Mouse (Mus musculus) right cerebral cortex, postnatal 36 days (tissue): Measurements from ENCODE around the gene Ppef2.

Source experiments
- DNase-seq, 2 experiments: peaks; one replicate each; pipeline ENCODE4 v3.0.0; 2022; ENCODE audit warnings: low spot score in 2 of 2, mixed read lengths in 1 of 2

The Ppef2 gene

DNA sequence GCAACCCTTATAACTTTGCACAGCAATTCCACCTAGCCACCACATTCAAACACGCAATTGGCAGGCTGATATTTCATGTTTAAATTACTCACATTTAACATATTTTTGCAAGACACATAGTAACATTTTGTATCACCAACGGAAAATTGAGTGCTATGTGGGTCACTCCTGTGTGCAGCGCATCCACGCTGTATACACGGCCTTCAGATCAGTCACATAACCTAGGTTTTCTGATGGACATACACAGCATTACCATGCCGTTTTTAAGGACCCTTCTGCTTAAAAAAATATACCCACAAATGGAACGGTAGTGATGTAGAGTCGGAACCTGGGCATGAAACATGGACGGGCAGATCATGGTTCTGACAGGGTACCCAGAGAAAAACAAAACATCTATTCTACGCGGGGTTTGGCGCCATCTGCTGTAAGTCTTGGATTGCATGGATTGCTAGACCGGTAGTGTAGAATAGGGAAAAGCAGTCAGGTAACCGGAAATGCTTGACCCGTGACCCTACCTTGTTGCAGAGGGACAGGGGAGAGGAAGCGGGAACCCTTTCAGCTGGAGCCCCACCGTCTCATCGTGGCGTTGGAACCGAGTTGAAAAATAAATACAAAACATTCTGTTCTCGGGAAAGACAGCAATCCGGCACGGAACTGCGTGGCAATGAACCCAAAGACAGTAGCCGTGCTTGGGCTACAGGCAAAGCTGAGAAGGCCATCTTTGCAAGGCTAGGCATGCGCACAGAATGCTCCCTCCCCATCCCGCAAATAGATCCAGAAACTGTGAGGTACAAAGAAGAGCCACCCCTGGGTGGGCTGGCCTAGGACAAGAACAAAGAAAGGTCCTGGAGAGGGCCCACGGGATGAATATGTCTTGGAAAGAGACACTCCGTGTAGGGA, 16.5 kb downstream of the Ppef2 start:
- peak; percentile 59 to 64 for DNase-seq

DNA sequence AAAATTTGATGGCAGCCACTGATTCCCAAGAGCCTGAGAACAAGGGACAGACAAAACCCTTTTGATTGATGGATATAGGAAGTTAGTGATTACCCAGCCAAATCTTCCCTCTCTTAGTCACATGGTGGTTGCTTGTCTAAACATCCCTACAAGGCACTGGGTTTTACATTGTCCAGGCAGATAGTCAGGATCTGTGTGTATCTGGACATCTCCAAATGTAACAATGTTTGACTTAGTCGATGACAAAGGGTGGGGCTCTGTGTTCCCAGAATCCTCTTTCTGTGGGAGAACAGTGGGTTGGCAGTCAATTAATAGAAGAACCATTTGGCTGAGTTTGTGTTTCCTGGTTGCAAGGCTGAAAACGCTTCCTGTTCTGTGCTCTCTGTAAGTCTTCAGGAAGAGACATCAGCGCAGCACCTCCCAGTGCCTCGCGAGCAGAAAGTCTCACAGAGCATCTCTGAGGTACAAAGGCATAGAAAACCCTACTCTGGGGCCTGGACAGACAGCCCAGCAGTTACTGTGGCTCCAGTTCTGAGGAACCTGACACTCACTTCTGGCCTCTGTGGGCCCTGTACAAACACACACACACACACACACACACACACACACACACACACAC, 21.0 kb downstream of the Ppef2 start:
- DNase-seq: no peak

DNA sequence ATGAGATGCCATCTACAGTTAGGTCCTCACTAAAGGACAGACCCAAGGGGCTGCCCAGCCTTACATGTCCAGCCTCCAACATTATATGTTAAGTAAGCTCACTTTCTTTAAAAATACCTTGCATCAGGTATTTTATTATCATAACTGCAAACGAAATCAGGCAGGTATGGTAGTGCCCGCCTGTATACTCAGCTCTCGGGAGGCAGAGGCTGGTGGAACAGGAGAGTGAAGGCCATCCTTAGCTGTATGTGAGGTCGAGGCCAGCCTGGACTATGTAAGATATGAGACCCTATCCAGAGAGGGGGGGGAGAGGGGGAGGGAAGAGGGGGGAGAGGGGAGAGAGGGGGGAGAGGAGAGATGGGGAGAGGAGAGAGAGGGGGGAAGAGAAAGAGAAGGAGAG, 22.7 kb downstream of the Ppef2 start:
- DNase-seq: no peak

DNA sequence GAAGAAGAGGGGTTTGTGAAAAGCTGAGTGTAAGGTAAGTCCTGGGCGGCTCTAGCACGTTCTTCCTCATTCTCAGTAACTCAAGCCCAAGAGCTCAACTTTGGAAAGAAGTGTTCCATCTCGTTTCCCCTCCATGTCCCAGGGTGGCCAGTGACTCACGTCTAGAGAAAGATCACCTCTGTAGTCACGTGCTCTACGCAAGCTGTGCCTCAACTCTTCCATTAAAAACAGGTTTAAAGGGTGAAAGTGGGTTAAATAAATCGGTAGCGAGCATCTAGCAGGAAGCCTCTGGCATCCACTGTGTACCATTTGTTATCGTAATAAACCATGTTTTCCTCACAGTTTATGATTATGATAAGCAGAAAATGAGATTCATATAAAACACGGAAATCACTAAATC, 24.2 kb downstream of the Ppef2 start:
- no peak for DNase-seq

DNA sequence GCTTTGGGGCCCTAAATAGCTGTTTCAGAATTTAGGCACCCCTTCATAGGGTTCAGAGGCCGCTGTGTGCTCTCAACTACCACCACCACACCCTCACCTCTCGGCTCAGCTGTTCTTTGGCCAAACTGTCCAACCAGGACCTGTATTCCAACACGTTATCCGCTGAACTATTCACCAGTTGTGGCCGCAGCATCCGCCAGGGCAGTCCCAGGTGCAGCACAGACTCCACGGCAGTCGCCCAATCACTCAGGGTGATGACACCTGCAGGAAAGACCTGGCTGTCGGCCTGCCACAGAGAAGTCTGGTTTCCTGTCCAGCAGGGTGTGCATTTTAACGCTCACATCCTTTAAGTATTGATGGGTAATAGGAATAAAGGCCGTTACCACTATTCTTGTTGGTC, 25.8 kb downstream of the Ppef2 start:
- no peak for DNase-seq

DNA sequence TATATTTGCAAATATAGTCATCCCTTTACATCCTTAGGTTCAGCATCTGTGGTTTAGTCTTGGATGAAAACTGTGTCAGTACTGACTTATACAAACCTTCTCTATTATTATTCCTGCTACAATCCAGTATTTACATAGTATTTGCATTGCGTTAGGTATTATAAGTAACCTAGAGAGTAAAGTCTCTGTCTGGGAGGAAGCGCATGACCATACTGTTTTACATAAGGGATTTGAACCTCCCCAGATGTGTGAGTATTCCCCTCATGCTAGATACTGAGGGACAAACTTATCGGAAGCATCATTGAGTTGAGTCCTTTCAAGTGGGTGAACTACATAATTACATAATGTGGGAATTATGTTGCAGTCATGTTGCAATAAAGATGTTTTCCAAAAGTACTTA, 26.6 kb downstream of the Ppef2 start:
- no peak for DNase-seq

DNA sequence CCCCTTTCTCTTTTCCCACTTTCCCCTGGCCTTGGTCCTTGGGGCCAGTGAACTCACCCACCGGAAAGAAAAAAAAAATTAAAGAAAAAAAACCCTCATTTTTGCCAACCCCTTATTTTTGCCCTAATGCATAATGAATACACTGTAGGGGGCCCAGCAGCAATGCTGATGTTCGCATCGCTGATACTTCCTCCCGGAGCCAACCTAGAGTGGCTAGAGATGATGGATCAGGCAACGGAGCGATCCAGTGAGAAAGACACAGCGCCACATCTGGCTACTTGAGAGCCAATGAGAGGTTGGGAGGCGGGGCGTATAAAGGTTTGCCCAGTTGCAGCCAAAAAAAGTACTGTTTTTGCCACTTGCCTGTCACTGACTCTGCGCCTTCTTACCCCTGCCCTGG, 27.3 kb downstream of the Ppef2 start:
- DNase-seq: no peak

DNA sequence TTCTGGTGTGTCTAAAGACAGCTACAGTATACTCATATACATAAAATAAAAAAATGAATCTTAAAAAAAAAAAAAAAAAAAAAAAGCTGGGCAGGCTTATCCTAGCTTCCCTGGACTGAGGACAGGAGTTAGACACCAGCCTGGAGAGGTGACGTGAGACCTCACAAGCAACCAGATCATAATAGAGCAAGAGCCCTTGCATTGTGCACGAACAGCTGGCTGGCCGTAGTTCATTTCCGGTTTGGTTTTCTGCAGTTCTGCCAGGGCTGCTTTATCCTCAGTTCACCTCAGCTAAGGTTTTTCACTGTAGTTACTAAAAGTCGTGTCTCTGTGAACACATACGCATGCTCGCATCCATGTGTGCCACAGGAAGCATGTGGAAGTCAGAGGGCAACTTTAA, 28.3 kb downstream of the Ppef2 start:
- DNase-seq: no peak

DNA sequence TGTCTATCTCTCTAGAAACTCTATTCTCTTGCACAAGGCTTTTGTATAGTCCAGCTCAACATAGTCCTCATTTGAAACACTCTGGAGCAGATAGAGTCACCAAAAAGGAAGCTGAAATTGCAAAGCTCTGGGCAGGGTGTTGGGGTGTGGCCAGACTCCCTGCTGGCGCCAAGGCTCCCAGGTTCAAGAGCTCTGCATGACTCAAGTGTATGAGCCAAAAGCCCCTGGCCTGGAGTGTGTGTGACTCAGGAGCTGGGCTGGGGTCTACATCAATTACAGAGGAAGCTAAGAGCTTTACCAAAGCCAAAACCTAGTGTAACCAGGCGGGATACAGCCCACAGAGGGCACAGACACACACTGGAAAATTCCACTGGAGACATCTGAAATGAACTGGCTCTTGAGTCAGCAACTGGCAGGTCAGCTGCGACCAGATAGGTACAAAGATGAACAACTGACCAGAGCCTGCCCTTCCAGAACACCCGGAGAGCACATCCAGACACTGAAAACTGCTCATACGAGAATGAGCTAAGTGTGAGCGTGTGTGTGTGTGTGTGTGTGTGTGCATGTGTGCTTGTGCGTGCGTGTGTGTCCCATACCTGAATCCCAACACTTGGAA, 35.7 kb downstream of the Ppef2 start:
- no peak for DNase-seq

DNA sequence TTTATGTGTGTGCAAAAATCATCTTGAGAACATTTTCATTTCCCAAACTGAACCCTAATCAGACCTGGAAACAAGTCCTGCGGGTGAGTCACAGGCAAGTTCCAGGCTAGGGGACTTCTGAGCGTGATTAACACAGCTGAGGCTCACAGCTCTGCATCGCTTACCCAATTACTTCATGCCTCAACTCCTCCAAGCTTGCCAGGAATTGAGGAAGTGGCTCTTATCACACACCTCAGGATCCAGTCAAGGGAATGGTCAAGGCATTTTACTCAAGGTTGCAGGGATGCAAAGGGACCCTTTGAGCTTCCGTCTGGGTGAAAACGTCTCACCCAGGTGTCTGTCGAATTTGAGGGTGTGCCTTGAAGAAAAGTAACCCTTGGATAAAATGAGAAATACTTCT, 36.3 kb downstream of the Ppef2 start:
- no peak for DNase-seq

DNA sequence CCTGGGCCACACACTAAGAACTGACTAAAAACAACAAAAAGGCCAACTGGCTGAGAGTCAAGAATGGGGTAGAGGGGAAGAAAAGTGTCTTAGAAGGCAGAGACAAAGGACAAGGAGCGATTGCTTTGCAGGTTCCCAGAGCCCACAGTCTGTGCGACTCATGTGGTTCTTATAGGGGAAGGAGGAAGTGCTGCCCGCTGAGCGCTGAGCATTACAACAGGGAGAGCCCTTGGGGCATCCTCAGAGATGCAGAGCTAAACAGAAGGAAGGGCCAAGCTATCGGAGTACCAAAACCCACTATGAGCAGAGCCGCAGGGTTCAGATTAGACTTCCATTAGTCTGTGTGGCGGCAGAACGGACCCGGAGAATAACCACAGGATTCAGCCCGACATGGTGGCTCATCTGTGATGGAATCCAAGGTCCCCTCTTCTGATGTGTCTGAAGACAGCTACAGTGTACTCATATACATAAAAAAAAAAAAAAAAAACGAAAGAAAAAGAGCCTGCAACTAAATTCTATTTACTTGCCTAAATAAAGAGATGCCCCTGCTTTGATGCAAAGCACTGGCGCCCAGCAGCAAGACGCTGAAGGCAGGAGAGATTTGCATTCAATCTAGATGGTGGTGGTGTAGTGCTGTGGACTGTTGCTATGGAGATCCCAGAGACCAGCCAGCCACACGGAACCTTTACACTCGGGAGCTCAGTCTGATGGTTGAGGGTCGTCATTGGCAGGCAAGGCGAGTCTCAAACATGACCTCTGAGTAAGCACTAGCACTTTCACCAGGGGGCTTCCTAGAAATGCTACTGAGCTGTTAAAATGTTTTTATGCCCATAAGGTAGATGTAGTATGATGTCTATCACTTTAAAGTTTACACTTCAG, 36.9 kb downstream of the Ppef2 start:
- no peak for DNase-seq

DNA sequence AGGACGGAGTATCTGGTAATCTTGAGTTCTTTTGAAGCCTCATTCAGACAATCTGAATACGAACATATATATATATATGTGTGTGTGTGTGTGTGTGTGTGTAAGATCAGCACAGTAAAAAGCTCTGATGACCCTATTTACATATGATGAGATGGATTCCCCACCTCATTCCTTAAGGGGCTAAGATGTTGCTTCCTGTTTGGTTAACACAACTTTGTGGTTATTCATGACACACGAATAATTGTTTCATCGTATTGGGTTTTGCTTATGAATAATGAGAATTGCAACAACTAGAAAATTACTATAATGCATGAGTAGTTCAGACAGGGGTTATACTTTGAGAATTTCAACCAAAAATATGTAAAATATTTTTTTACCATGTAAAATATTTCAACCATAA, 40.8 kb downstream of the Ppef2 start, which contains the start of gene U90926:
U90926 (minus strand) TSS at position 101 of the 400 bp plus-strand sequence.
- DNase-seq: no peak

DNA sequence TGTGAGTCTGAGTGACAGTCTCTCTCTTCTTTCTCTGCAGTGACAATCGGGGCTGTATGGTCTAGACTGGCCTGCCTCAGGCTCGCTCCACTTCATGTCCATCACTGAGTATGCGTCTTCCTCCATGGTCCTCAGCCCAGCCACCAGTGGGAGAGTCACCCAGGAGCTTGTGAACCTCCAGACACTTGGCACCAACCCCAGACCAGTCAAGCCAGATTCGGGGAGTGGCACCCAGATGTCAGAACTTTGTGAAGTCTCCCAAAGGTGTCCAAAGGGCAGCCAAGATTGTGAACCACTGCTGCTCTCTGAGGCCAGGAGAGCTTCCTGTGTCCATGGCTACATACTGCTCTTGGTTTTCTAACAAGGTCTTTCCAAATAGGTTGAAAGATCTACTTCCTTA, 43.8 kb downstream of the Ppef2 start:
- no peak for DNase-seq

DNA sequence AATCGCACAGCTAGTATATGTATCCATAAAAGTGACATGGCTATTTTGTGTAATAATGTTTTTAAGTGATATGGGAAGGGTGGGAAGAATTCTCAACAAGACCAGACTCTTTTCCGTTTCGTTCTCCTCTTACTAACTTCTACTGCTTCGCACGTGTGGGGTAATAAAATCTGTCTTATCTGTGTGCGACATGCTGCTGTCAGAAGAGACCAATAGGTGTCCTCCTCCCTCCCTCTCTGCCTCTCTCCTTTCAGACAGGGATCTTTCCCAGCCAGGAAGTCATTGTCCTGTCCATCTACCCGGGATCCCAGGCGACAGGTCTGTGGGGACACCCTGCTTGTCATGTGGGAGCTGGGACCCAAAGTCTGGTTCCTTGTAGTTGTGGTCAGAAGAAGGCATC, 45.9 kb downstream of the Ppef2 start:
- DNase-seq: no peak

DNA sequence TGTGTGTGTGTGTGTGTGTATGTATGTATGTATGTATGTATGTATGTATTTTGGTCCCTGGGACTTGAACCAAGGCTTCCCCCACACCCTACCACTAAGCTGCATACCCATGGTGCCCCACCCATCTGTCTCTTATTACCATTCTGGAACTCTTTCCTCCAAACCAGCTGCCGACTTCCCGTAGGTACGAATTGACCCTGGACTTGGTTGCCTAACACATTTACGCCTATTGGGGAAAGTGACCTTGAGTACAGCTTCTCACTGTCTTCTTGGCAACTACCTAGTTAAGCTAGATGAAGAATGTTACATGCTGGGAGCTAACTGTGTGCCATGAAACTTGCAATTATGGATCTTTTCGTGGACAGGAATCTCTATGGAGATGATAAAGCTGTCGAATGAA, 50.0 kb downstream of the Ppef2 start:
- DNase-seq: no peak

DNA sequence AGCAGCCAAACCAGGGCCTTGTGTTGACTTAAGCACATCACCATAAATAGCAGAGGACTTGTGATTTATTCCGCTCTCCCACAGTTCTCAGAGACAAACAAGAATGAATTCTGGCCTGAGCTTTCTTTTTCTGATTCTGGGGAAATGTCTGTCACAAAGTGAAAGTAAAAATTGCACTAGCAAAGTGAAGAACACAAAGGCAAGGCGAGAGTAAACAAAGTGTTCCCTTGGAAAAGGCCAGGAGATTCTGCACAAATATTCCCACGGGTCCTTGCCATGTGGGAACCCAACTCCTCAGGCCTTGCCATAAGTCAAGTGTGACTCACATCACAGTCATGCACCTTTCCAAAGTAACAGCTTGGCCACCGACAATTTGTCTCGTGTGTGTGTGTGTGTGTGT, 50.4 kb downstream of the Ppef2 start:
- no peak for DNase-seq

DNA sequence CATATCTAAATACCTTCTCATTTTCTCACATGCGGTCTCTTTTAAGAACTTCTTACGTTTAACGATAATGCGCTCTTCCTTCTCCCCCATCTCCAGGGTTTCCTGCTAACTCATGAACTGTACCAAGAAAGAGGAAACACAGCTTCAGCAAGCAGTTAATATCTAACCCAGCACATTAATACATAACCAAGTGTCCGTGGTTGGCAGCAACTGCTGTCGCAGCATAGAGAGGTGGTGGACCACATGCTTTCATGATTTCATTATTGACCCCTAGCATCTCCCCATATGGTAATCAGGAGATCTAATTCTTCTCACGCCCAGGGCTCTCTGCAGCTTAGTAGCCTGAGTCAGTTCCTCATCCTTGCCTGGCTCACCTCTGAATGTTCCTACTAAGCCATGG, 50.9 kb downstream of the Ppef2 start:
- DNase-seq: no peak

DNA sequence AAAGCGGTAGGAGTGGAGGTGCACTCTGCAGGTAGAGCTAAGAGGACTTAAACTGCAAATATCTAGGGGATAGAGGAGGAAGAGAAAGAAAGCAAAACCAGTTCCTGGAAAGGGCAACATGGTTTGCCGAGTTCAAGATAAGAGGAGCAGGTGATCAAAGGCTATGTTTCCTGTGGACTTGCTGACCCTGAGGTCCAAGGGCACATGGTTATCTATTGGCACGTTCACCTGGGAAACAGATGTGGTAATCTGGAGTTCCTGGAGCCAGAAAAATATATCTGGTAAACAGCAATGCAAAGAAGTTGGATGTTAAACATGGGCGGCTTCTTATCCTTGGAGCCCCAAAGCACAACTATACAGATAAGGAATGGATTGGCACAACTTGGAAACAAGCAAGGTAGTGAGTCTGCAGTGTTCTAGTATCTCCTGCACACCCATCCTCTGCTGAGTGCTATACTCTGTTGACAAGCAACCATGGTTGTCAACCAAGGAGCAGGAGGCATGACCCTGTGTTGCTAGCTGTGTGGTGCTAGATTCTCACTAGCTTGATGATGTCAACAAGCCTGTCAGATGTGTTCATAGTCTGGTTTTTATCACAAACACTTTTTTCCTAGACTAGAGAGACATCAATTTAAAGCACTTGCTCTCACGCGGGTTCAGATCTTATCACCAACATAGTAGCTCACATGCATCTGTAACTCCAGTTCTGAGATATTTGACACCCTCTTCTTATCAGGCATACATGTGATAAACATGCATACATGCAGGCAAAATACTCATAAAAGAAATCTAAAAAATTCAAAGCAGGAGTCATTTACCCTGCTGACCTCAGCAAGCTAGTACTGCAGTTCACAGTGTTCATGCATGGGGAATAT, 51.7 kb downstream of the Ppef2 start:
- DNase-seq: no peak

DNA sequence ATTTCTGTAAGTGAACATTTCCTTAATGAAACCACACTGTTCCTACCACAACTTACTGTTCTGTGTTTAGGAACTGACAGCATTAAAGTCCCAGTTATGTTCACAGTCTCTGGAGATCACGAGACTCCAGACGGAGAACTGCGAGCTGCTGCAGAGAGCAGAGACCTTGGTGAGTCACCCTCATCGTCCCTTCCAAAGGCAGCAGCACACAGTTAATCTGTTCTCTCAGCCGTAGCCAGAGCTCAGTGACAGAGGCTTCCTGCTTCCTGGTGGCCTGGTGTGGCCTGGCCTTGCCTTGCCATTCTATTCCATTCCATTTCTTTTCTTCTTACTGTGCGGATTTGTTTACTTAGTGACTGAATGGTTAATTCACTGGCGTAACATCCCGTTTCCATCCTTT, 57.8 kb downstream of the Ppef2 start:
- DNase-seq: no peak

DNA sequence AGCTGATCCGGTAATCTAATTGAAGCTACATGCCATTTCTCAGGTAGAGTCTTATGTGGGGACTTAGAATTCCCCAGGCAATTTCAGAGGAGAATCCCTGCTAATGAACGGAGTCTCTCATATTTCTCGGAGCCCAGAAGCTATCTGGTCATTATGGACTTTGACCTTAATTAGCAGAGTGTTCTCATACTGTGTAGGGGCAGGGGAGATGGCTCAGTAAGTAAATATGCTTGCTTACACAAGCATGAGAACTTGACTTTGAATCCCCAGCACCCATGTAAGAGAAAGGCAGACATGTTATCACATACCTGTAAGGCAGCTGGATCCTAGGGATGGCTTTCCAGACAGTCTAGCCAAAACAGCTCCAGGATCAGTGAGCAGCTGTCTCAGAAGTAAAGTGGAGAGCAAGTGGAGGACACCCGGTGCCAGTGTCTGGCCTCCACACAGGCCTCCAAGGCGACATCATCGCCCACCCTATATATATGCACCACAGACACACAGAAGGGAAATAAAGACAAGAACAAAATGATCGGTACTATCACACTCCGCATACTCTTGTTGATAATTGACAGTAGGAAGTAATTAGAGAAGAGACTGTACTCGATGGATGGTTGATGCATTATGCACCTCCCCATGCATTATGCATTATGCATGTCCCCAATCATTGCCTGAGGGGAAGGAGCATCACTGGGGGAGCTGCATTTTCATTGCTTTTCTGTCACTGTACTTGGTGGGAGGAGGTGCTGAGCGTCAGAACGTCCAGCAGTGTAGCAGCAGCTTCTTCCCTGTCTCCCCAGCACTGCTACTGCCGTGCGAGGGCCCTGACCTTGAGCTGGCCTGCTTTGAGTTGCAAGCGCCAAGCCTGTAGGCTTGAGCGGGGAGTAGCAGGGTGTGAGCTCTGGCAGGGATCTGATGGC, 58.9 kb downstream of the Ppef2 start:
- no peak for DNase-seq
